Mouse (Mus musculus): ENCODE data around the gene Fzd7. TPM values are rescaled to one million over a fixed set of nuclear protein-coding genes. Genes with fewer than 3 reads are reported as not detected.
"Not testable (repeated sequence)": the region's sequence is repeated elsewhere in the genome, so short reads cannot be mapped to it uniquely, and the experiment has no call there.

The Fzd7 gene
- 1 to 10 TPM; 6.6 to 7.8 TPM for total RNA-seq (2021)

- intact Hi-C loops (cut with DNase I) = loop anchor here (2.0 to 5.0 kb wide), 3 partner anchors 102 to 165 kb away; no protein-coding TSS in a partner anchor
- no peak for DNase-seq
Observed at GRCm38 (mm10) chr1:59482331-59482695, at the start of gene Fzd7. TSS of gene Fzd7 (plus strand) at chr1:59482424.

GRCm38 (mm10) chr1:59433296-59433695, 48.9 kb upstream of the Fzd7 start:
- DNase-seq = no peak
- intact Hi-C loops (cut with DNase I) = no loop called here

- intact Hi-C loops (cut with DNase I) = no loop called here
- DNase-seq = peak; percentile 63 to 65
Observed at GRCm38 (mm10) chr1:59434071-59434470, 48.2 kb upstream of the Fzd7 start.

- DNase-seq = no peak
- intact Hi-C loops (cut with DNase I) = no loop called here
Observed at GRCm38 (mm10) chr1:59435270-59435669, 47.0 kb upstream of the Fzd7 start.

GRCm38 (mm10) chr1:59436321-59436720, 45.9 kb upstream of the Fzd7 start:
- no peak for DNase-seq
- intact Hi-C loops (cut with DNase I) = no loop called here

- intact Hi-C loops (cut with DNase I) = no loop called here
Observed at GRCm38 (mm10) chr1:59437927-59438326, 44.3 kb upstream of the Fzd7 start.

GRCm38 (mm10) chr1:59438330-59438729, 43.9 kb upstream of the Fzd7 start:
- intact Hi-C loops (cut with DNase I) = no loop called here
- DNase-seq = no peak

More at GRCm38 (mm10) chr1:59437927-59438326, 44.3 kb upstream of the Fzd7 start:
- no peak for DNase-seq

GRCm38 (mm10) chr1:59439252-59439651, 43.0 kb upstream of the Fzd7 start:
- no peak for DNase-seq
- intact Hi-C loops (cut with DNase I) = no loop called here

GRCm38 (mm10) chr1:59439941-59440340, 42.3 kb upstream of the Fzd7 start:
- intact Hi-C loops (cut with DNase I) = no loop called here
- no peak for DNase-seq

GRCm38 (mm10) chr1:59442721-59443120, 39.5 kb upstream of the Fzd7 start:
- DNase-seq; intact Hi-C loops (cut with DNase I): not testable (repeated sequence)

GRCm38 (mm10) chr1:59444127-59444660, 38.0 kb upstream of the Fzd7 start:
- DNase-seq = no peak
- intact Hi-C loops (cut with DNase I) = no loop called here

GRCm38 (mm10) chr1:59445242-59445641, 37.0 kb upstream of the Fzd7 start:
- intact Hi-C loops (cut with DNase I) = no loop called here
- DNase-seq = no peak

- intact Hi-C loops (cut with DNase I) = no loop called here
- no peak for DNase-seq
Observed at GRCm38 (mm10) chr1:59448497-59449270, 33.5 kb upstream of the Fzd7 start.

GRCm38 (mm10) chr1:59449423-59449822, 32.8 kb upstream of the Fzd7 start:
- no peak for DNase-seq
- intact Hi-C loops (cut with DNase I) = no loop called here

- DNase-seq = no peak
- intact Hi-C loops (cut with DNase I) = no loop called here
Observed at GRCm38 (mm10) chr1:59450896-59451295, 31.3 kb upstream of the Fzd7 start.

- intact Hi-C loops (cut with DNase I) = no loop called here
- DNase-seq = no peak
Observed at GRCm38 (mm10) chr1:59451584-59451983, 30.6 kb upstream of the Fzd7 start.

GRCm38 (mm10) chr1:59456825-59457224, 25.4 kb upstream of the Fzd7 start:
- intact Hi-C loops (cut with DNase I) = no loop called here
- no peak for DNase-seq

- intact Hi-C loops (cut with DNase I) = no loop called here
- no peak for DNase-seq
Observed at GRCm38 (mm10) chr1:59457873-59458272, 24.4 kb upstream of the Fzd7 start.

- intact Hi-C loops (cut with DNase I) = no loop called here
- DNase-seq = peak; percentile 29 to 48
Observed at GRCm38 (mm10) chr1:59458886-59459285, 23.3 kb upstream of the Fzd7 start.

- intact Hi-C loops (cut with DNase I) = no loop called here
- no peak for DNase-seq
Observed at GRCm38 (mm10) chr1:59464696-59465639, 17.3 kb upstream of the Fzd7 start.

- DNase-seq = no peak
- intact Hi-C loops (cut with DNase I) = no loop called here
Observed at GRCm38 (mm10) chr1:59465640-59466008, 16.6 kb upstream of the Fzd7 start.

Measured in heart, postnatal 36 days (tissue).